Mouse (Mus musculus): ENCODE measurements around the gene Sbsn.

DNA sequence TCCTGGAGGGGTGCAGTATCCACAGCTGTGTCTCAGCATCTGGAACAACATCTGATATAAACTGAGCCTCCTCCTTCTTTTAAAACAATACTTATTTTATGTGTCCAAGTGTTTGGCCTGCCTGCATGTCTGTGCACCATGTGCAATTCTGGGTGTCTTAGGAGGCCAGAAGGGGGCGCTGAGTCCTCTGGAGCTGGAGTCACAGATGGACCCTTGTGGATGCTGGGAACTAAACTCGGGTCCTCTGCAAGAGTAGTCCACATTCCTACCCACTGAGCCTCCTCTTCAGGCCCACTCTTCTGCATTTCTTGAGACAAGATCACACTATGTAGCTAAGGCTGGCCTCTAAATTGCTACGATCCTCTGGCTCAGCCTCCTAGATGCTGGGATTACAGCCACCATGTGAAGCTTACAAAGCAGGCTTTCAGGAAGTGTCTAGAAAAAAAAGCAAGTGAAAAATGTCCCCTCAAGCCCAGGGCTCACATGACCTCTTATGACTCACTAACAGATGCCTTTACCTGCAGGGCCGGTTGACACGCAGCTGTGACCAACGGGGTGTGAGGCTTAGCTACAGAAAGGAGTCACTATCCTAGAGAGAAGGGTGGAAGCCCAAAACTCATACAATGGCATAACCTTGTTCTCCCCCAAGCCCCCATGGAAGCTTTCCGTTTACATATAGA, 3.6 kb upstream of the Sbsn start:
- TF ChIP-seq CTCF (IDR thresholded peaks at IDR 0.05) (peak; percentile 23; the same call in 1 of the 2 replicates), EP300 (IDR thresholded peaks at IDR 0.05) (no peak)
